Mouse (Mus musculus): ENCODE results near the gene Ctcfl. TPM values are rescaled to one million over a fixed set of nuclear protein-coding genes. Genes with fewer than 3 reads are reported as not detected.

The Ctcfl gene
- total RNA-seq, 1 experiment: 8.9 TPM

DNA sequence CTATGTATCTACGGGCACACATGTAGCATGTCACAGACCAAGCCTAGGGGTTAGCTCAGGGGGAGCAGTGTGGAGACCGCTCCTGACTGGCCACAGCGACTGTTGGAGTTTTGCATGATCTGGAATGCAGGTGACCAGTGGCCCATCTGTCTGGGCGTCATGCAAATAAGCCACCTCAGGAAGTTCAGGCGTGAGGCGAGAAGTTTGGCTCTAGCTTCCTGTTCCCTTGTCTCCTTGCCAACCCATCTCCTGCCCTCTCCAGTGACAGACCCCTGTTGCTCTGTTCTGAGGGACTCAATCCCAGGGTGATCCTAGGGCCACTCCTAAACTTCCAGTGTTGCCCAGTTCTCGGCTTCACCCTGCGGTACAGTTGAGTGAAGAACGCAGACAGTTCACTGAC is 58.9 kb downstream of the Ctcfl start:
- H3K9me3 ChIP-seq (ENCODE audit: control insufficient read depth, insufficient read depth, low read depth, low read length): no peaks in the 10 kb centered on the region
- H3K4me1 ChIP-seq (ENCODE audit: control insufficient read depth in 2 of 2, insufficient read depth in 2 of 2, low read length in 2 of 2, poor library complexity in 1 of 2): peaks cover 0 to 11% of the 10 kb centered on the region in 2 experiments; a peak in 1 of 4 replicates
- H3K9ac ChIP-seq (ENCODE audit: insufficient read depth, low read depth, low read length, poor library complexity, severe bottlenecking): no peak overlapping the region
- no peak overlapping the region for H3K27ac ChIP-seq (ENCODE audit: insufficient read depth, low read depth, low read length, poor library complexity, severe bottlenecking)
- in situ Hi-C loops (cut with MboI; ENCODE audit: low sequenced_read_pairs in 2 of 2, unreplicated experiment in 2 of 2): no loop called here
- DNase-seq (ENCODE audit: low read depth, low spot score): no peak
- no peaks in the 10 kb centered on the region for H3K36me3 ChIP-seq (ENCODE audit: control insufficient read depth, insufficient read depth, low read length, poor library complexity, severe bottlenecking)
- no peak overlapping the region for H3K4me3 ChIP-seq (ENCODE audit: insufficient read depth in 1 of 2, low read depth in 1 of 2, low read length in 2 of 2, poor library complexity in 1 of 2, severe bottlenecking in 1 of 2)
- TF ChIP-seq MAFK (IDR thresholded peaks at IDR 0.05; ENCODE audit: insufficient read depth, low read depth, low read length) (no peak), HCFC1 (IDR thresholded peaks at IDR 0.05; ENCODE audit: borderline replicate concordance, insufficient read depth, low read length) (no peak), CHD2 (IDR thresholded peaks at IDR 0.05; ENCODE audit: low read depth, low read length) (no peak), ZC3H11A (IDR thresholded peaks at IDR 0.05; ENCODE audit: borderline replicate concordance, low read depth, low read length) (no peak), ZNF384 (IDR thresholded peaks at IDR 0.05; ENCODE audit: low read depth, low read length) (no peak)

DNA sequence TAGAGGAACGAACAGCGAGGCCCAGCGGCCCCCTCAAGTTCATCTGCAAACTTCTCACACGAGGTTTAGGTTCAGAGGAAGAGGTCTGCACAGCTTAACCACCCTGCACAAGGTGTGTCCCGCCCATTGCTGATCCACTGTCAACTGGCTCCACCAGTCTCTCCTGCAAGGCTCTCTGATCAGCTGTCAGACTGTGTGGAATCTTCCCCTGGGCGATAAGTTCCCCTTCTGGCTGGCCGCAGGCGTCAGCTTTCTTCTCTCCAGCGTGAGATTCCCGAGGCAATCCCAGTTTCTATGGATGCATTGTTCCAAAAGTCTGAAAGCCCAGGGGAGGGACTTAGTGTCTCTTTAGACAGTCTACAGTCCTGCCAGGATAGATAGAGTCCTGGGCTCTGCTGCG is 61.1 kb downstream of the Ctcfl start:
- Histone ChIP-seq H3K4me1 (ENCODE audit: control insufficient read depth in 2 of 2, insufficient read depth in 2 of 2, low read length in 2 of 2, poor library complexity in 1 of 2) (peaks cover 0 to 11% of the 10 kb centered on the region in 2 experiments; a peak in 1 of 4 replicates), H3K9me3 (ENCODE audit: control insufficient read depth, insufficient read depth, low read depth, low read length) (no peaks in the 10 kb centered on the region), H3K4me3 (ENCODE audit: insufficient read depth in 1 of 2, low read depth in 1 of 2, low read length in 2 of 2, poor library complexity in 1 of 2, severe bottlenecking in 1 of 2) (no peak overlapping the region), H3K36me3 (ENCODE audit: control insufficient read depth, insufficient read depth, low read length, poor library complexity, severe bottlenecking) (no peaks in the 10 kb centered on the region), H3K27ac (ENCODE audit: insufficient read depth, low read depth, low read length, poor library complexity, severe bottlenecking) (no peak overlapping the region), H3K9ac (ENCODE audit: insufficient read depth, low read depth, low read length, poor library complexity, severe bottlenecking) (no peak overlapping the region)
- TF ChIP-seq ZNF384 (IDR thresholded peaks at IDR 0.05; ENCODE audit: low read depth, low read length) (no peak), MAFK (IDR thresholded peaks at IDR 0.05; ENCODE audit: insufficient read depth, low read depth, low read length) (no peak), ZC3H11A (IDR thresholded peaks at IDR 0.05; ENCODE audit: borderline replicate concordance, low read depth, low read length) (no peak), HCFC1 (IDR thresholded peaks at IDR 0.05; ENCODE audit: borderline replicate concordance, insufficient read depth, low read length) (no peak), CHD2 (IDR thresholded peaks at IDR 0.05; ENCODE audit: low read depth, low read length) (no peak)
- in situ Hi-C loops (cut with MboI; ENCODE audit: low sequenced_read_pairs in 2 of 2, unreplicated experiment in 2 of 2): no loop called here
- DNase-seq (ENCODE audit: low read depth, low spot score): peak; percentile 26

DNA sequence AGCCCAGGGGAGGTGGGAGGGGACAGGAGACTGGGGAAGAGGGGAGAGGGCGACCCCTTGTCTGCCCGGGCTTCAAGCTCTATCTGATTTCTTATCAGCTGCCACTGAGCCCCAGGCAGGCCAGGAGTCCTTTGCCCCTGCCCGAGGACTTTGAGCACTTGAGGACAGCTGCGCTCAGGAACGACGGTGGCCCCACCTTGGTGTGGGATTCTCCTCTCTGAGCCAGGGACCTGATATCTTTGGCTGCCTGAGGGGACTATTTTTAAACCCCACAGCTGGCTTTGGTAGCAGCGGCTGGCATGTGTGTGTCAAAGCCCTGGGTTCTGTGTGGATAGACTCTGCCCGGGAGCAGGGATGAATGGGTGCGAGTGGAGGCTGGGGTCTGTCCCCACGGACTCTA is 61.7 kb downstream of the Ctcfl start:
- Histone ChIP-seq H3K36me3 (ENCODE audit: control insufficient read depth, insufficient read depth, low read length, poor library complexity, severe bottlenecking) (no peaks in the 10 kb centered on the region), H3K9me3 (ENCODE audit: control insufficient read depth, insufficient read depth, low read depth, low read length) (no peaks in the 10 kb centered on the region), H3K4me3 (ENCODE audit: insufficient read depth in 1 of 2, low read depth in 1 of 2, low read length in 2 of 2, poor library complexity in 1 of 2, severe bottlenecking in 1 of 2) (no peak overlapping the region), H3K9ac (ENCODE audit: insufficient read depth, low read depth, low read length, poor library complexity, severe bottlenecking) (no peak overlapping the region), H3K27ac (ENCODE audit: insufficient read depth, low read depth, low read length, poor library complexity, severe bottlenecking) (no peak overlapping the region), H3K4me1 (ENCODE audit: control insufficient read depth in 2 of 2, insufficient read depth in 2 of 2, low read length in 2 of 2, poor library complexity in 1 of 2) (peaks cover 0 to 11% of the 10 kb centered on the region in 2 experiments; a peak in 1 of 4 replicates)
- DNase-seq (ENCODE audit: low read depth, low spot score): no peak
- no peak for TF ChIP-seq CHD2 (IDR thresholded peaks at IDR 0.05; ENCODE audit: low read depth, low read length)
- no peak for TF ChIP-seq HCFC1 (IDR thresholded peaks at IDR 0.05; ENCODE audit: borderline replicate concordance, insufficient read depth, low read length)
- TF ChIP-seq MAFK (IDR thresholded peaks at IDR 0.05; ENCODE audit: insufficient read depth, low read depth, low read length): no peak
- TF ChIP-seq ZC3H11A (IDR thresholded peaks at IDR 0.05; ENCODE audit: borderline replicate concordance, low read depth, low read length): no peak
- no peak for TF ChIP-seq ZNF384 (IDR thresholded peaks at IDR 0.05; ENCODE audit: low read depth, low read length)
- in situ Hi-C loops (cut with MboI; ENCODE audit: low sequenced_read_pairs in 2 of 2, unreplicated experiment in 2 of 2): no loop called here

DNA sequence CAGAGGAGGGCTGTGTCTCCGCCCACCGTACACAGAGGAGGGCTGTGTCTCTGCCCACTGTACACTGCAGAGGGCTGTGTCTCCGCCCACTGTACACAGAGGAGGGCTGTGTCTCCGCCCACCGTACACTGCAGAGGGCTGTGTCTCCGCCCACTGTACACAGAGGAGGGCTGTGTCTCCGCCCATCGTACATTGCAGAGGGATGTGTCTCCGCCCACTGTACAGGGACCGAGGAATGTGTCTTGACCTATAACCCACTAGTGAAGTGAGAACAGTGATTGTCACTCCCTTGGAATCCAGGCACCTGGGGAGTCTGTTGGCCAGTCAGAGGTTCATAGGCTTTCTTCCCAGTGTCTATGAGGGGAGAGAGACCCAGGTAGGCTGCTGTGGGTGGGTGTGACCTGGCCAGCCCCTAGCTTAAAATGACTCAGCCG is 62.4 kb downstream of the Ctcfl start:
- peak; percentile 84 for DNase-seq (ENCODE audit: low read depth, low spot score)

More for the DNA sequence above, 62.4 kb downstream of the Ctcfl start:
- no peak overlapping the region for H3K27ac ChIP-seq (ENCODE audit: insufficient read depth, low read depth, low read length, poor library complexity, severe bottlenecking)
- no peaks in the 10 kb centered on the region for H3K36me3 ChIP-seq (ENCODE audit: control insufficient read depth, insufficient read depth, low read length, poor library complexity, severe bottlenecking)
- no peak overlapping the region for H3K4me3 ChIP-seq (ENCODE audit: insufficient read depth in 1 of 2, low read depth in 1 of 2, low read length in 2 of 2, poor library complexity in 1 of 2, severe bottlenecking in 1 of 2)
- no peak for TF ChIP-seq HCFC1 (IDR thresholded peaks at IDR 0.05; ENCODE audit: borderline replicate concordance, insufficient read depth, low read length)
- TF ChIP-seq ZC3H11A (IDR thresholded peaks at IDR 0.05; ENCODE audit: borderline replicate concordance, low read depth, low read length): no peak
- TF ChIP-seq CHD2 (IDR thresholded peaks at IDR 0.05; ENCODE audit: low read depth, low read length): no peak
- no peak for TF ChIP-seq MAFK (IDR thresholded peaks at IDR 0.05; ENCODE audit: insufficient read depth, low read depth, low read length)
- TF ChIP-seq ZNF384 (IDR thresholded peaks at IDR 0.05; ENCODE audit: low read depth, low read length): no peak
- H3K9me3 ChIP-seq (ENCODE audit: control insufficient read depth, insufficient read depth, low read depth, low read length): no peaks in the 10 kb centered on the region
- H3K9ac ChIP-seq (ENCODE audit: insufficient read depth, low read depth, low read length, poor library complexity, severe bottlenecking): no peak overlapping the region
- in situ Hi-C loops (cut with MboI; ENCODE audit: low sequenced_read_pairs in 2 of 2, unreplicated experiment in 2 of 2): no loop called here
- H3K4me1 ChIP-seq (ENCODE audit: control insufficient read depth in 2 of 2, insufficient read depth in 2 of 2, low read length in 2 of 2, poor library complexity in 1 of 2): peaks cover 0 to 11% of the 10 kb centered on the region in 2 experiments; a peak in 1 of 4 replicates
